Mouse (Mus musculus) testis, adult 2 months (tissue): ENCODE measurements around the gene Srgap2.
"Not testable (repeated sequence)": the region's sequence is repeated elsewhere in the genome, so short reads cannot be mapped to it uniquely, and the experiment has no call there.

Experiments used
- CTCF ChIP-seq: fragments of 200-500 bp; IDR thresholded peaks from 2 replicates; pipeline ENCODE4 v1.5.1; 2012; ENCODE audit warnings: low read depth, mild to moderate bottlenecking, inconsistent platforms, low read length, moderate library complexity; ENCODE audit not compliant: control insufficient read depth, insufficient read depth, insufficient replicate concordance
- POLR2A ChIP-seq: fragments of 200-500 bp; IDR thresholded peaks from 2 replicates; pipeline ENCODE4 v1.6.1; 2012; ENCODE audit warnings: low read depth, mild to moderate bottlenecking, inconsistent platforms, low read length, moderate library complexity; ENCODE audit not compliant: control insufficient read depth

- TF ChIP-seq POLR2A, CTCF: not testable (repeated sequence)
These were observed 38.9 kb upstream of the Srgap2 start for GRCm38 (mm10) chr1:131566056-131566455.
